Mouse (Mus musculus) embryonic stem cell, embryonic (primary cell): ENCODE measurements around the gene Il1rn.

Experiments used
- CTCF ChIA-PET, 4 experiments: fragments of 300-600 bp in 2 of 4; fragments of 350-600 bp in 2 of 4; sonication (Branson Sonifier 250); formaldehyde crosslinking; loops; one replicate each; lab custom pipeline; 2022; ENCODE audit warnings: inconsistent platforms in 2 of 4; lab: Charles Lee
- POLR2A ChIA-PET, 4 experiments: fragments of 300-600 bp in 2 of 4; fragments of 350-600 bp in 2 of 4; sonication (Branson Sonifier 250); formaldehyde crosslinking; loops; one replicate each; lab custom pipeline; 2022; ENCODE audit warnings: antibody characterized with exemption in 4 of 4, inconsistent platforms in 1 of 4; lab: Charles Lee

Gene Il1rn

DNA sequence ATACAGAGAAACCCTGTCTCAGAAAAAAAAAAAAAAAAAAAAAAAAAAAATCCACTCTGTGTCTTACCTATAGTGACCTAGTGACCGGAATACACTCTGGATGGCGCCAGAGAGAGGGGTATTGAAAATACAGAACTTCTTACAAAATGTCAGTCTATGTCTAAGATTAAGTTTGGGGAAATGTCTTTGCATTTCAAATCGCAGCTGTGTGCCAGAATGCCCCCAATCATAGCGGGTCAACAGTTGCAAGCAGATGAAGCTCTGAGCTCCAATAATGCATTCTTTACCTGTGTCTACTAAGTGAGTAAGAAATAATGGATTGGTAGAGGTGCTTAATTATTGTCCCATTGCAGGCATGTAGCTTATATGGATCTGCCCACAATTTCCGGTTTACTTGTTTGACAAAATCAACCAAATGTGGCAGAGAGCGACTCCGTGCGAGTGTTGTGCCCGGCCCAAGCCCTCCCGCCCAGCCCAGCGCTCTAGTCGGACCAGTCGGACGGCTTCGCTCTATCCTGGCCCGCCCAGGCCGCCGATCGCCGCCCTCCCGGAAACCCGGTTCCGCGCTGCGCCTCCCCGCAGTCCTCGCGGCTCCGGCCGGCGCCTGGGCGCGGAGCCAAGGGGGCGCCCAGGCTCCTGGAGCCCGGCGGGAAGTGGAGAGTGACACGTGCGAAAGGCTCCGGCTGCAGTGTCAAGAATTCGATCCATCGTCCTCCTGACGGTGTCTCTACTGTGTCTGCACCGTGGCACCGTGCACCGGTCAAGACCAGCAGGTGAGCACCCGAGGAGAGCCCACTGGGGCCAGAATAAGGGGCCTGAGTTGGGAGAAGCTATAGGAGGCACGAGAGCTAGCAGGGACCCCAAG, 30.6 kb downstream of the Il1rn start, which contains the start of gene Psd4:
Gene Psd4 (plus strand): TSS at position 551 of the 865 bp plus-strand sequence.
- ChIA-PET POLR2A (interaction anchor here in 1 of 4 experiments (1.2 kb wide), 1 partner anchor 18 kb away, joined by 3 read pairs; no protein-coding TSS in a partner anchor), CTCF (interaction anchor here in 3 of 4 experiments (0.6 to 1.9 kb wide), 4 partner anchors 9 to 71 kb away, joined by 3 to 9 read pairs (median 5); no protein-coding TSS in a partner anchor)

DNA sequence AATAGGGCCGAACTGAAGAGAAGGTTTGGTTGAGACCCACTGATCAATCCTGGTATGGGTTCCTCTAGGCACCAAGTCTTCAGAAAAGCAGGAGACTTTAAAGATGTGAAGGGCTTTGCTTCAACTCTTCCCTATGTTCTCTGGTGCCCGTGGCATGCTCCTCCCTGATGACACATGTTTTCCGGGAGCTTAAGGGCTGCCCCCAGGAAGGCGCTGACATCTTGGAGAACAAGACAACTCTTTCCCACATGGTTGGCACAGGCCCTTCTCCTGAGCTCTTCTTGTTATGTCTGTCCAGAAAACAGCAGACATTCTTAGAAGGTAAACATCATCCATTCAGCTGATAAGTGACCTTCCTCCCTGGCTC, 31.2 kb downstream of the Il1rn start:
- CTCF ChIA-PET, result interaction anchor here in 1 of 4 experiments (1.8 to 1.9 kb wide), 2 partner anchors 10 to 37 kb away, joined by 5 read pairs; no protein-coding TSS in a partner anchor
- POLR2A ChIA-PET, result no interaction called here

DNA sequence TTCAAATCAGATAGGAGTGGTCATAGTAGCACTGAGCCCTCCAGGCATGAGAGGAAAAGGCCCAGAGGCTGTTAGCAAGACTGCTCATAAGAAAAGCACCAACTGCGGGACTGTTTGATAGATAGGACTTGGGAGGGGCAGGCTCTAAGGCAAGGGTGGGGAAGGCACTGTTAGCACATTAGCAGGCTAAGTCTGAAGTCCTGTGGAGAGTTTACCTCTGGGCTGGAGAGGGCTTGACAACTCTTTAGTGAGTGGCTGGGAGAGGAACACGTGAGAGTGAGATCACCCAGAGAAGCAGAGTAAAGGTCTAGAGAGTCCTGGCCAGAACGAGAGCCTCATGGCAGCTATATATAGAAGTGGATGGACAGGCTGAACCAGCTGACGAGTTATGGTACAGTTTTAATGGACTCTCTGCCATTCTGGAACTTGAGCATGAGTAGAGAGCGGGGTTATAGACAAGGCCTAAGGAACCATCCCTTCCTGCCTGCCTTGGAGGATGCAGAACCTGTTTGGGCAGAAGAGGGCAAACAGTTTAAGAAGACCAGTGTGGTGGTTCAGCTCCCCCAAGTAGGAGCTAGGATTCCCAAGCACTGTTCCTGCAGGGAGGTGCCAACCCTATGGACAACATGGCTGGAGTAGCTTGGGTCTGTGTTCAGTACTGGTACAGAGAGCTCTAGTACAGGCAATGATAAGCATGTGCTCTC, 42.2 kb downstream of the Il1rn start:
- CTCF ChIA-PET, result interaction anchor here in 1 of 4 experiments (1.6 kb wide), 1 partner anchor 27 kb away, joined by 4 read pairs; no protein-coding TSS in a partner anchor
- POLR2A ChIA-PET, result no interaction called here

DNA sequence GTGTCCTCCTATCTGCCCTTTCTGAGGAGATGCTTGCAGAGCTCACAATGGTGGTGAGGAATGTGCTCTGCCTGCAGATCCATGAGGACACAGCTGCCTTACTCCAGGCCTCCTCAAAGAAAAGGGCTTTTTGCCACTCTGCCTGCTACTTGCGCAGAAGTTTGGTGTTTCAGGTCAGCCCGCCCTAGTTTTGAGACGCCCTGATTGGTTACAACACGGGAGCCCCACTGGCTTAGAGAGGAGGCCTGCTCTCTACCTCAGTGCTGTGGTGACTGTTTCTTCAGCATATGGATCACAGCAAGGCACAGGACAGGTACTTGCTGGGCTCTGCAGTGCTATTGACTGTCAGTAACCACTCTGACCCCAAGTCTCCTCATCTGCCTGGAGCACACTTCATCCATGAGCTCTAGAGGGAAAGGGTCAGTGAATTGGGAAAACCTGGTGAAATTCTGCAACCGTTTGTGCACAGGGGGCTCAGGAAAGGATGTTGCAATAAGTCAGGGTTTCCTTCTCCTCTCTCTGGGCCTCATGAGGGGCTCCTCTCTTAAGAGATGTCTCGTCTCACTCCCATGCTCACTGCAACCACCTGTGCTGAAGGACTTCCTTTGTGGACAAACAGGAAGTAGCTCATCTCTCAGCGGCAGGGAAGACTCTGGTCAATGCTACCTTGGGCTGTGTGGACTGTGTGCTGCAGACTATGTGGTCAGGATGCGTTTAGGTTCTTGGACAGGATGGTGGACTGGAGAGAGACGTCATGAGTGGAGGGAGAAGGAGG, 46.0 kb downstream of the Il1rn start:
- ChIA-PET POLR2A (no interaction called here), CTCF (interaction anchor here in 1 of 4 experiments (1.2 kb wide), 1 partner anchor 398 kb away, joined by 3 read pairs; no protein-coding TSS in a partner anchor)

DNA sequence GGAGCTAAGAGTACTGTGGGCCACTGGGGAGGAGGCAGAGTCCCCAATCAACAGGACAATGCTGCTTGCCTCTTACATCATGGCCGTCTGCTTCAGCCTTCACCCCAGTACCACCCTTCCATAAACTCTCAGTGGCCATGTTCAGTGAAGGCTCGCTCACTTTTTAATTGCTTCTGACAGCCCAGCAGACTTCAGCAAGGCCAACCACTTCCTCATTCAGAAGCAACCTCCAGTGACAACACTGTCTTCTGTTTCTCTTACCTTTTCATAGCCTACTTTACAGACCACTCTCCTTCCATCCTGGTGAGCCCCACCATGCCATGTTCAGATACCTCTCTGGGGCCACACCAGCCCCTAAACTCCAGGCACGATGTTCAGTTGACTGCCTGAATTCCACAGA, 47.0 kb downstream of the Il1rn start:
- ChIA-PET POLR2A (no interaction called here), CTCF (interaction anchor here in 1 of 4 experiments (1.2 kb wide), 1 partner anchor 26 kb away, joined by 4 read pairs; no protein-coding TSS in a partner anchor)

DNA sequence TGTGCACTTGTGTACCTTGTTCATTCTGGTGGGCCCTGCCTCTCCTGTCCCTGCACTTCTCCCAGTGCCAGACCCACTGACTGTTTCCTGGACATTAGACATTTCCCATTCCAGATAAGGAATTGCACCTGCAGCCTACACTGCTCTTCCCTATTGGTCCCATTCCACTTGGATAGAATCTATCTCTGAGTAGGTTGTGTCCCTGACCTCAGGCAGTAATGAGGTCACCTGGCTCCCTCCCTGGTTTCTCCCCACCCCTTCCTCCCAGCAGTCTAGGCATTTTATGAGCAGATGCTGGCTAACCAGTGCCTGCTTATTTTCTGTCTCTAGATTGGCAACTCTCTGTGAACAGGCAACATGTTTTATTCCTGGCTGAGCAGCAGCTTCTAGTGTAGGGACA, 47.7 kb downstream of the Il1rn start:
- CTCF ChIA-PET, result interaction anchor here in 1 of 4 experiments (1.2 kb wide), 1 partner anchor 26 kb away, joined by 4 read pairs; no protein-coding TSS in a partner anchor
- POLR2A ChIA-PET, result interaction anchor here in 1 of 4 experiments (1.4 kb wide), 1 partner anchor 18 kb away, joined by 3 read pairs; no protein-coding TSS in a partner anchor

DNA sequence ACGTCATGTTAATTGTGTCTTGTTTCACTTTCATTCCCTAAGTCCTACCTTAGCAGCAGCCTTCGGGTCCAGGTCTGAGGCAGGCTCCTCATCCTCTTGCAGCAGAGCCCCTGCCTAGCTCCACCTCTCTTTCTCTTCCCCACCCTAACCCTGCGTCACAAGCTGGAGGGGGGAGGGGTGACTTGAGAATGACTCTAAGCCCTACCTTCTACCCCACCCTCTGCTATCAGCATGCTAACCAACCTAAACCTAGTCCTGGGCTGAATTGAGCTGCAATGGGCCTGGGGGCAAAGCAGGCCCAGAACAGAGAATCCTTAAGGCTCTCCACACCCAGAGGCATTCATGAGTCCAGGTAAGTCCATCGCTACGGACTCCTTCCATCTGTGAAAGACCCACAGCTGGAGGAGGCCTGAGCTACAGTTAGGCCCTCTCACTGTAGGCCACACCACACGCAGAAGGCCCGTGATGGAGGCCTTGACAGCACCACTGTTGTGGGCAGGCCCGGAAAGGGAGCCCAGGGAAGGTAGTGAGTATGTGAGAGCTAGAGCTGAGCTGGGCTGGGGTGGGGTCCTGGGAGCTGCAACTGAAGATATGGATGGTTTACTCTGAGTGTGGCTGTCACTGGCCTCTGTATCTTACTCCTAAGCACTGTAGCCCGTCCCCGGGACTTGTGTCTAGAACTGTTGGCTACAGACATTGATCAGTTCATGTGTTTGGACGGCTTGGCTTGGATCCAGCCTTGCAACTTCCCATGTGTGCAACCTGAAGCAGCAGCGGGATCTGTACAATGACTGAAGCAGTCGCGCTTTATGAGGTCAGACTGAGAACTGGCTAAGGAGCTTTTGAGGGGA, 48.7 kb downstream of the Il1rn start:
- POLR2A ChIA-PET, result interaction anchor here in 2 of 4 experiments (1.0 to 1.4 kb wide), 2 partner anchors 19 to 184 kb away, joined by 3 read pairs; no protein-coding TSS in a partner anchor
- CTCF ChIA-PET, result interaction anchor here in 2 of 4 experiments (1.1 to 1.2 kb wide), 2 partner anchors 27 to 106 kb away, joined by 4 read pairs; no protein-coding TSS in a partner anchor

DNA sequence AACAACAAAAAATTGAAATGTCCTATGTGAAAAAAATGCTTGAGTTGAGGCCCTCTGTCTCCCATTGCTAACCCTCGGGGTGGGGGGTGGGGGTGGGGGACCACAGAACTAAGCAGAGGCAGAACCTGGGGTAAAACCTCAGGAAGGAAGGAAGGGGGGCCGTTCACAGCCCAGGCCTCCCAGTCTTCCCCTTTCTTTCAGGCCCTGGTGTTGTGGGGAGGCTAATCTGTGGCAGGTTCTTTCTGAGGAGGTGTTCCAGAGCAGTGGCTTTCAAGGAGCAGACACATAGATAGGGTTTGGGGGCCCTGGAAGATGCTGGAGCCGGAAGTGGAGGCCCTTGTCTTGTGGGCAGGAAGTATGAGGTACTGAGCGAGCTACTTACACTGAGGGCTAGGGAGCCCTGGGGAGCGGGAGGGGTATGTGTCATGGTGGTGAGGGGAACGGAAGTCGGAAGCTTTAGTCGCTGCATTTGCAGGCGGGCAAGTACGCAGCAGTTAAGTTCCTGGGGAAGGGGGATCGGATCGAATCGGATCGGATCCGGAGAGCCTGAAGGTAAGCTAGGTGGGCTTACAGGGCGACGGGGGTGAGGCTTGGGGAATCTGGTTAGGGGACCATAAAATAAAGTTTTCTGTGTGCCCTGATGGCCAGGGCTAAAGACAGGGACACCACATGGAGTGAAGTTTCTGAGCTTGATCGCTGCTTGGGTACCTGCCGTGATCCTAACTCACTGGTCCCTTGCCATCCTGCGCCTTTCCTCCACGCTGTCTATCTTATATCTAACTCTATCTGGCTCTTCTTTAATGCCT, 49.7 kb downstream of the Il1rn start:
- POLR2A ChIA-PET, result interaction anchor here in 2 of 4 experiments (0.8 to 1.6 kb wide), 6 partner anchors 8 to 74 kb away, joined by 3 to 4 read pairs (median 4); no protein-coding TSS in a partner anchor
- CTCF ChIA-PET, result interaction anchor here in 1 of 4 experiments (1.0 to 1.3 kb wide), 2 partner anchors 19 to 23 kb away, joined by 3 to 5 read pairs; no protein-coding TSS in a partner anchor

DNA sequence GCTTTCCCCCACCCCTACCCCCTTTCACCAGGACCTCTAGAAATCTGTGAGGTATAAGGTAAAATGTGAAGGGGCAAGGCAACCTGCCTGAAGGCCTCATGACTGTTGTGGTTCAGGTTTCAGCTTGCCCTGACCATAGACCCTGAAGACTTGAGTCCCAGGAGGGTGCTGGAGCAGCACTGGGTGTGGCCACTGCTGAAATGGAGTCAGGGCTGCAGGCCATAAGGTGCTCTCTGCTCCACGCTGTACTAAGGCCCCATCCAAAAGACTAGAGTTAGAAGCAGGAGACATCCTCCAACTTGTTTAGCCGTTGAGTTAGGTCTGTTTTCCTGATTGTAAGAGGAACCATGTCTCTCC, 50.3 kb downstream of the Il1rn start:
- CTCF ChIA-PET, result interaction anchor here in 1 of 4 experiments (1.0 to 1.3 kb wide), 2 partner anchors 18 to 23 kb away, joined by 3 to 5 read pairs; no protein-coding TSS in a partner anchor
- POLR2A ChIA-PET, result interaction anchor here in 2 of 4 experiments (0.8 to 1.6 kb wide), 7 partner anchors 9 to 74 kb away, joined by 3 to 4 read pairs (median 4); no protein-coding TSS in a partner anchor

DNA sequence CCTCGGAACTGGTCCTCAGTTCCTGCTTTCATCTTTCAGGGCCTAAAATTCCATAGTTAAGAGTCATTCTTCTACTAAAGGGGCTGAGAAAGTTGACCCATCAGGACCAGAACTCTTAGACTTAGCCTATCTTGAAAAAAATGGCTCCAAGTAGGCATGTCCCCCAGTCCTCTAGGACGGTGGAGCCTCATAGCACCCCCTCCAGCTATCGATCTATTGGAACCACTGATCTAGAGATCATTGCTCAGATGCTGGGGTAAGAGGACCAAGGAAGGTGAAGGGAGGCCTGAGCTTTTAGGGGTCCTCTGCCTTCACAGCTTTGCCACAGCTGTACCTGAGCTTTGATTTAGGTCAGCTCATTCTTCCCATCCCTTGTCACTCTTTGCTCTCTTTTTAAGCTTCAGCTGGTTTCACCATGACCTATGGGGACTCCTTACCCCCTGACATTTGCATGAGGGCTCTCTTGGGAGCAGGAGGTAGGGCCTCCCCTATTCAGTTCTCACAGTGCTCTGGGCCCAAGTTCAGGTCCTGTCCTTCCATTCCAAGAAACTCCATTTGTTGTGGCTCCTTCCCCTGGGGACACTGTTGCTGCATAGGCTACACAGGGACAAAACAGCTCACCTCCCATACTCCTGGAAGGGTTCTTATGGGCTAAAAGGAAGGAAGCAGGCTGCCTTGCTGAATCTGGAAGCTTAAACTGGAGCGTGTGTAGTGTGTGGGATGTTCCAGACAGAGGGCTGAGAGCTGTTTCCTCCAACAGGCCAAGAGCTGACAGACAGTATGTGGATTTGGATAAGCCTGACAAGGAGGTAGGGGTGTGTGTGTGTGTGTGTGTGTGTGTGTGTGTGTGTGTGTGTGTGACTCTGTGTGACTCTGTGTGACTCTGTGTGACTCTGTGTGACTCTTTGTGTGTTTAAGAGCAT, 51.0 kb downstream of the Il1rn start:
- POLR2A ChIA-PET, result interaction anchor here in 2 of 4 experiments (1.0 to 1.6 kb wide), 5 partner anchors 8 to 73 kb away, joined by 3 to 4 read pairs (median 3); no protein-coding TSS in a partner anchor
- CTCF ChIA-PET, result interaction anchor here in 1 of 4 experiments (0.7 kb wide), 1 partner anchor 205 kb away, joined by 3 read pairs; no protein-coding TSS in a partner anchor

DNA sequence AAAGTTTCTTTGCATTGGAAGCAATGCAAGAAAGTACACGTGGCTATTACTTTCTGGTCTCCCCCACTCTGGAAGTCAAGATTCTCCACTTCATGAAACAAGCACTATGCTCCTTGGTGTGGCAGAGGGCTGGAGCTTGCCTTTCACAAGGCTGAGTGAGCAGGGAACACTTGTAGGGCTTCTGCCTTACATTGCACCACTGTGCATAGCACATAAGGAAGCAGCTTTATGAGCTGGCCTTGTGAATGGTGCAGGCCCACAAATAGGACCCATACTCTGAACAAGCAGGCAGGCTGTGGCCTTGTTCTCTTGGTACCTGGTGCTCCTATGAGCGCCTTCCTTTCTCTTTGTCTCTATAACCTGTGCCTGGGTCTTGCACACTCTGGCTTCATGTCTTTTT, 56.6 kb downstream of the Il1rn start:
- ChIA-PET POLR2A (no interaction called here), CTCF (no interaction called here)

DNA sequence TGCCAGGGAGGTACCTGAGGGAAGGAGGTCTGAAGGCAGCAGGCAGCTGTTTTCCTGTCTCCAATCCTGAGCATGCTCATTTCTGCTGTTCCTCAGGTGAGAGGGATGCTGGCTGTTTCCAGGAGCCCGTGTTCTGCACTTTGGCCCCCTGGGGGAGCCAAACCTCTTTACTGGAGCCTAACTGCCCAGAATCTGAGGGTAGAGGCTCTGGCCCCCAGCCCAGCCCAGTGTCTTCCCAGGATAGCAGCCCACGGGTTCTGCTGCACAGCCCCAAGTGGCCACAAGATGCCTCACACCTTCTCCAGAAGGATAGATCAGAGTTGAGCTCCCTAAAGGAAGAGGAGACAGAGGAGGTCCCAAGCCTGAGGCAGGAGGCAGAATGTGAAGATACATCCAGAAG, 60.5 kb downstream of the Il1rn start:
- ChIA-PET CTCF (no interaction called here), POLR2A (interaction anchor here in 1 of 4 experiments (1.0 to 1.2 kb wide), 2 partner anchors 9 to 11 kb away, joined by 4 read pairs; no protein-coding TSS in a partner anchor)

DNA sequence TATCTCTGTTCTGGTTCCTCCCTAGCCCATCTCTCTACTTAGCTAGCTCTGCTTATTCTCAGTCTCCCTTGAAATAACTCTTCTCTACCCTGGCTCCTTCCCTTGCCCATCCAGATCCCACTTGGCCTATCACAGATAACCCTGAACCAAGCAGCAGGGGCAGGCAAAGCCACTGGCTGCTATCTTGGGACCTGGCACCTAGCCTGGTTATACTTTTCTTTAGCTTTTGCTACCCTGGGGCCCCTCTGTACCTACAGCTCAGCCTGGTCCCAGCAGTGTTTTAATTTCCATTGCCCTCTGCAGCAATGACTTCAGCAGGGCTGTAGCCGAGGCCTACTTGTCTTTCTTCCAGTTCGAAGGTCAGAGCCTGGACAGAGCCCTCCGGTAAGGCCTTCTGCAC, 64.1 kb downstream of the Il1rn start:
- CTCF ChIA-PET, result no interaction called here
- POLR2A ChIA-PET, result no interaction called here
